Mouse (Mus musculus): Measurements from ENCODE around the gene Itgax.
A peak's percentile ranks its signal among the peaks of the same experiment; 100 is the strongest.

Gene Itgax

GRCm38 (mm10) chr7:128128741-128129720, at the start of gene Itgax:
TSS of gene Itgax (plus strand) at chr7:128129547.
- no peak for DNase-seq

- peak; percentile 49 for DNase-seq
These were observed 49.3 kb upstream of the Itgax start for GRCm38 (mm10) chr7:128080012-128080411.

- peak; percentile 76 for DNase-seq
These were observed 40.2 kb upstream of the Itgax start for GRCm38 (mm10) chr7:128089141-128089540.

DNA sequence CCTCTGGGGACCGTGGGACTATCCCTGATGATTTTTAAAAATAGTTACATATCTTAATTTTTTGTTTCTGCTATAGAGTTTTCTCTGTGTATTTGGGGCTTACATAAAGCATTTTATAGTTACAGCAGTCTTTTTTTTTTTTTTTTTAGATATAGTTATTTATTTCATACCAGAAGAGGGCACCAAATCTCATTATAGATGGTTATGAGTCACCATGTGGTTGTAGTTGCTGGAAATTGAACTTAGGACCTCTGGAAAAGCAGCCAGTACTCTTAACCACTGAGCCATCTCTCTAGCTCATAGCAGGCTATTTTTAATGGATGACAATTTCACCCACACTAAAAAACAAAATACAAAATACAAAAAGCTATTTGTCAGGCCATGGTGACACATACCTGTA, 31.2 kb upstream of the Itgax start:
- DNase-seq: no peak

- peak; percentile 23 for DNase-seq
These were observed 28.5 kb upstream of the Itgax start for GRCm38 (mm10) chr7:128100742-128101357.

GRCm38 (mm10) chr7:128105246-128105645, 24.1 kb upstream of the Itgax start:
- peak; percentile 54 for DNase-seq

- DNase-seq: peak; percentile 63
These were observed 21.9 kb upstream of the Itgax start for GRCm38 (mm10) chr7:128107462-128107861.

- peak; percentile 54 for DNase-seq
These were observed 19.0 kb upstream of the Itgax start for GRCm38 (mm10) chr7:128110314-128110713.

DNA sequence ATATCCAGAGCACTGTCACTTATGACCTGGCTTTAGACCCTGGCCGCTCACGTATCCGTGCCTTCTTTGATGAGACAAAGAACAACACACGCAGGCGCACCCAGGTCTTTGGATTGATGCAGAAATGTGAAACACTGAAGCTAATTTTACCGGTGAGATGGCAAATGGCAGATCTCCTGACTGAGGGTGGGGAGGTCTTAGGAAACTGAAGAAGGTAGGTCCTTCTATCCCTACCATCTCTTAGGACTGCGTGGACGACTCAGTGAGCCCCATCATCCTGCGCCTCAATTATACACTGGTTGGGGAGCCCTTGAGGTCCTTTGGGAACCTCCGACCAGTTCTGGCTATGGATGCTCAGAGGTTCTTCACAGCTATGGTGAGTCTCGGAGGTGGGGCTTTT, 17.2 kb upstream of the Itgax start:
- DNase-seq: peak; percentile 72

DNA sequence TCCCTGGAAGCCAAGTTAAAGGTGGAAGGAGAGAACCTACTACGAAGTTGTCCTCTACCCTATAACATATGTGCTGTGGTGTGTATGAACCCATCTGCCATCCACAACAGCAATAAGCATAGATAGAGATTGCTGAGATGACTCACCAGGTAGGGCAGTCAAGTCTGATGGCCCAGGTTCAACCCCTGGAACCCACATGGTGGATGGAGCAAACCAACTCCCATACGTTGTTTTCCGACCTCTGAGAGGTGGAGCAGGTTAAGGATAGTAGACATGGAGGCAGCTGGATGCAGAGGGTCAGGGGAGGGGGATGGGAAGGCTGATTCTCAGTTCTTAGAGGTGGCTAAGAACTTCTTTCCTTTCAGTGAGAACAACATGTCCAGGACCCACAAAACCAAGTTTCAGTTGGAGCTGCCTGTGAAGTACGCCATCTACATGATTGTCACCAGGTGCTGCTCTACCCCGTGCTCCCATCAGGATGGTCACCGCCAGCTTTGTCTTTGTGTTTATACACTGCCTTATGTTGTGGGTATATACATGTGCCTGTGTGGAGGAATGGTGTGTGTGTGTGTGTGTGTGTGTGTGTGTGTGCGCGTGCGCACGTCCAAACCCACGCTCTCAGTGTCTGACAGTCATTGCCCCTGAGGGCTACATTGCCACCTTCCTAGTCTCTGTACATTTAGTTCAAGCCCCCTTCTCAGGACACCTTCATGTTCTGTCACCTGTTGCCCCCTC, 14.8 kb upstream of the Itgax start:
- peak; percentile 70 for DNase-seq

GRCm38 (mm10) chr7:128115211-128115958, 14.0 kb upstream of the Itgax start:
- peak; percentile 52 for DNase-seq

DNA sequence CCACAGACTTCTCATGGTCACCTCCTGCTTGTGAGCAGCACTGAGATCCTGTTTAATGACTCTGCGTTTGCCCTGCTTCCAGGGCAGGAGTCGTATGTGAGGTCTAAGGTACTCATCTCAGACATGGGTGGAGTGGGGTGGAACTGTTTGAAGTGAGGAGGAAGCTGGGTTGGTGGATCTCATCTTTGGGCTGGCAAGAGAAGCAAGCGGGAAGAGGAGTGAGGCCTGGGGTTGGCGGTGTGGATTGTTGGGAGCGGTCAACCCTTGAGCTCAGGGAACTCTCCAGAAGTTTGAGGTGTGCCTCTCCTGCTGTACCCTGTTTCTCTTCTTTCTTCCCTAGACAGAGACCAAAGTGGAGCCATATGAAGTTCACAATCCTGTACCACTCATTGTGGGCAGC, 13.0 kb upstream of the Itgax start:
- DNase-seq: peak; percentile 80

DNA sequence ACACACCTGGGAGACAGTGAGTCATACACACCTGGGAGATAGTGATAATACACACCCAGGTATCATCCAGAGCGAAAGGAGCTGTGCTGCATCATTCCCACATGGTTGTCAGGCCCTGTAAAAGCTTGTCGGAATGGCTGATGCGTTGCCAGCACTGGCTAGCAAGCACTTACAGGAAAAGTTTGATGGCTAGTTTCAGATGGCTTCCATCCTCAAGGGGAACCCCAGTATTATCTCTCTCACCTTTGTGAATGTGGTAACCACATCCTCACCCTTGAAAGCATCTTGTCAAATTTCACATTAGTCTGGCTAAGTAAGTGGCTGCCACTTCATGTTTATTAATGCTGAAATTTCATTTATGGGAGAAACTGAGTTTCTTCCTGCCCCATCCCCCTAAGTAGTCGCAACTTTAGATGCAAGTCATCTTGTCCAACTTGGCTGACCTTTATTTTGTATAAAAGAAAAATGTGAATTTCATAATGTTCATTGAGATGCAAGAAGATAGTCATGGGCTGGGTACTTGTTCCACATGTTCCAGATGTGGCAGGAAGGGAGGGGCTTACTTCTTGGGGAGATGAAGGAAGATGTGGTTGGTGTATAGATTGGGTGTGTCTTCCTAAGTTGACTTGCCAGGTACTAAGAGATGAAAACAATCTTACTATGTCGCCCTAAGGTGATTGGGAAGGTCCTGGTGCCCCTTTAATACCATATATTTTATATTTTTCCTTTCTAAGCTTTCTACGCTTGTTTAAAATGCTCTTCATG, 9.4 kb upstream of the Itgax start:
- DNase-seq: peak; percentile 9

DNA sequence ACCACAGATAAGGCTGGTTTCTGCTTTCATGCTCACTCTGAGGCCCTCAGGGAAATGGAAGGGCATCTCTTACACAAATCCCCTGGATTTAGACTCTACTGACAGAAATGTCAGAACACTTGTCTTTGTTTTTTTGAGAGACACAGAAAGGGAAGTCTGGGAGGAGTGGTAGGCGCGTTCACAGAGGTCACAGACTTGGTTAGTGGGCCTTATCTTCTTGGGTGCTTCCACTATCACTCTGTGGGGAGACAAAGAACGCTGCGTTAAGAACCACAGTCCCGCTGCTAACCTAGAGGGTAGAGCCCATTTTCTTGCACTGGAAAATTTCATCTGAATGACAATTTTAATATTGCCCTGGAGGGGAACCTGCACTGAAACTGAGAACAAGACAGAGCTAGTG, 2.8 kb downstream of the Itgax start:
- DNase-seq: no peak

DNA sequence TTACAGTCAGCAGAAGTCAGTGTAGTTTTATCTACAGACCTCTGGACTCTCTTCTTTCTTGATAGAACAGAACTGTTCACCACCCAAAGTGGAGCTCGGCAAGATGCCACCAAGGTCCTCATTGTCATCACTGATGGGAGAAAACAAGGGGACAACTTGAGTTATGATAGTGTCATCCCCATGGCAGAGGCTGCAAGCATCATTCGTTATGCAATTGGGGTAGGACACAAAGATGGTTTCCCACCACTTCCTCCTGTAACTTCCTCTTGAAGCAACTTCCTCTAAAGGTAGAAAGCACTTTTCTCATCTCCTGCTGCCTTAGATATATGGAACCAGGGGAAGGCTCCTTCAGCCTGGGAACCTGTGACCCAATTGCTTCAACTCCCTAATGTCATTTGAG, 4.2 kb downstream of the Itgax start:
- DNase-seq: peak; percentile 84

DNA sequence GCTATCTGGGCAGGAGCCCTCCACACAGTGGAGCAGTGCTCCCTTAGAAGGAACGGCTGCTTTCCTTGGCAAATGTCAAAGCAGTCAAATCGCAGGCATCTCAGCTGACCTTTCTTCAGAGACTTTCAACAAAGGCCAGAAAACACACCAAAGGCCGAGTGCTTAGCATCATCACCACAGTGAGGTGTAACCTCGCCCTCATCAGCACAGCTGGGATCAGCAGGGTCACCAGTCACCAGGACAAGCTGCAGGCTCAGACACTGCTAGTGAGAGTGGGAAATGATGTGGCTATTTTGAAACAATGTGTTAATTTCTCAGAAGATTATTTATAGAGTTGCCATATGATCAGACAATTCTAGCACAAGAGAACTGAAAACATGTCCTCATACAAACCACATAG, 7.6 kb downstream of the Itgax start:
- peak; percentile 40 for DNase-seq

- DNase-seq: no peak
These were observed 10.3 kb downstream of the Itgax start for GRCm38 (mm10) chr7:128139611-128140010.

GRCm38 (mm10) chr7:128150970-128151369, 21.6 kb downstream of the Itgax start:
- DNase-seq: no peak

DNA sequence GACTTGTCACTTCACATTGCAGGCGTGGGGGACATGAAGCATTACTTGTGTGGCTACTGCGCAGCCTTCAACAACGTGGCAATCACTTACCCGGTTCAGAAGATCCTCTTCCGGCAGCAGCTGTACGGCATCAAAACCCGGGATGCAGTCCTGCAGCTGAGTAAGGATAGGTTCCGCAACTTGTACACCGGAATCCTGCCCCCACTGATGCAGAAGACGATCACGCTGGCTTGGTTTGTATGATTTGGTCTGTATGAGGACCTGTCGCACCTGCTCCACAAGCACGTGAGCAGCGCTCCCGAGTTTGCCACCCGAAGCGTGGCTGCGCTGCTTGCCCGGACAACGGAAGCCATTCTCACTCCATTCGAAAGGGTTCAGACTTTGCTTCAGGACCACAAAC, 24.7 kb downstream of the Itgax start, which contains the start of gene Itgad:
Gene Itgad, plus strand, starts transcription at position 301 of the 400 bp plus-strand sequence.
- peak; percentile 80 for DNase-seq

DNA sequence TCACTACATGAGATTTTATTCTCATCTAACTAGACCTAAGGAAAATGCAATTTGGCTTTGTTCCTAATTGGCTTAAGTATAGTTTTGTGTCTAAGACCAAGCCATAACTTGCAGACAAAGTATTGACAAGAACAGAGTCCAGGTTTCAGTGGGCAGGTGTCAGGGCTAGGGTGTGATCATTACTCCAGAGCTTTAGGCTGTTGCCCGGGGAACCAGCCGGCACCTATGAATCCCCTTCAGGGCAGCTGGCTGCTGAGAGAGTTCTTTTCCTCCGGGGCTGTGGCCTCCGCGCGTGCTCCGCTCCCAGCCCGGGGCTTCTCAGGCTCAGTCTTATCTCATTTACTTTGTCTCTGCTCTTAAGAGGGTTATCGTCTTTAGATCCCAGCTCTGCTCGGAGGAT, 25.6 kb downstream of the Itgax start:
- DNase-seq: peak; percentile 78

- DNase-seq: peak; percentile 42
These were observed 29.5 kb downstream of the Itgax start for GRCm38 (mm10) chr7:128158688-128159354.
